Mouse (Mus musculus) forebrain, postnatal 0 days (tissue): ENCODE data around the gene Eftud2. TPM values are rescaled to one million over a fixed set of nuclear protein-coding genes. Genes with fewer than 3 reads are reported as not detected.

Source experiments
- ATAC-seq: fragments of 200-750 bp; cut with Nextera tagmentation; 2 replicates; pipeline ENCODE4 v1.8.0; 2017; ENCODE audit warnings: mild to moderate bottlenecking, moderate library complexity
- DNase-seq: peaks from one replicate; pipeline ENCODE4 v3.0.0-alpha.2; 2015
- H3K27ac ChIP-seq: fragments of 300-500 bp; sonication (generic); 2 replicates; pipeline ENCODE4 v1.5.1; 2014; ENCODE audit warnings: low read depth, mild to moderate bottlenecking, antibody characterized with exemption, low read length, moderate library complexity, mixed read lengths
- H3K27me3 ChIP-seq: fragments of 300-500 bp; sonication (generic); 2 replicates; pipeline ENCODE4 v1.6.1; 2014; ENCODE audit warnings: mild to moderate bottlenecking, low read length, mixed read lengths; ENCODE audit not compliant: insufficient read depth
- H3K36me3 ChIP-seq: fragments of 300-500 bp; sonication (generic); 2 replicates; pipeline ENCODE4 v1.6.1; 2014; ENCODE audit warnings: mild to moderate bottlenecking, moderate library complexity; ENCODE audit not compliant: insufficient read depth
- H3K4me1 ChIP-seq: fragments of 300-500 bp; sonication (generic); 2 replicates; pipeline ENCODE4 v1.6.1; 2014; ENCODE audit warnings: antibody characterized with exemption; ENCODE audit not compliant: insufficient read depth
- H3K4me2 ChIP-seq: fragments of 300-500 bp; sonication (generic); 2 replicates; pipeline ENCODE4 v1.6.1; 2014; ENCODE audit warnings: low read depth, mild to moderate bottlenecking, moderate library complexity
- H3K4me3 ChIP-seq: fragments of 300-500 bp; sonication (generic); 2 replicates; pipeline ENCODE4 v1.5.1; 2014; ENCODE audit warnings: low read depth, low read length, mixed read lengths
- H3K9ac ChIP-seq: fragments of 300-500 bp; sonication (generic); 2 replicates; pipeline ENCODE4 v1.6.1; 2014; ENCODE audit warnings: mild to moderate bottlenecking
- H3K9me3 ChIP-seq: fragments of 300-500 bp; sonication (generic); 2 replicates; pipeline ENCODE4 v1.6.1; 2016; ENCODE audit warnings: low read length
- CTCF ChIP-seq: sonication (generic); IDR thresholded peaks from 2 replicates; pipeline ENCODE4 v1.5.1; 2016; ENCODE audit warnings: antibody characterized with exemption, control low read depth, low read depth
- WGBS: fragments of 180-500 bp; shearing (Covaris S2); extraction: QIAGEN DNeasy Blood & Tissue Kit; methylation state at CpG from one replicate; pipeline ENCODE4 v1.1.7; 2014; 5-methylcytosine and 5-hydroxymethylcytosine counted together
- polyA plus RNA-seq: library from polyadenylated mRNA; unstranded; fragments of >200 nt; fragmentation: Nextera tagmentation; extraction: Ambion mirVana; gene quantifications from 2 replicates; pipeline ENCODE4 v1.2.1, GENCODE M21; 2015
- total RNA-seq: library from RNA; depleted of rRNA; stranded (reverse); fragments of >200 nt; gene quantifications from 2 replicates; pipeline ENCODE4 v1.2.3, GENCODE M21; 2014

Eftud2 gene
- total and polyA plus RNA-seq, 2 experiments from 2014 or later: 71.7 to 111 TPM

DNA sequence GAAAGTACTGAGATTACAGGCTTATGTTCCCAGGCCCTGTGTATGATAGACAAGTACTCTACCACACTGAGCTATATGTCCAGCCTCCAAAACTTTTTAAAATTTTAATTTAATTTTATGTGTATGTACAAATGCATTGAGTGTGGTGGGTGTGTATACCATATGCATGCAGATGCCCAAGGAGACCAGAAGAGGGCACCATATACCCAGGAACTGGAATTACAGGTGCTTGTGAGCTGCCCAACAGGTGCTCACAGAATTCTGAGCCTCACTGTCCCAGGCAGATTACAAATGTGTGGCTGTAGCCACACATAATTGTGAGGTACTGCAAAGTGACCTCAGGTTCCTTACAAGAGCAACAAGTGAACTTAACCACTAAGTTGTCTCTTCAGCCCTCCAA, 27.0 kb downstream of the Eftud2 start:
- Histone ChIP-seq H3K36me3 (peaks cover 76% of the 10 kb centered on the region), H3K9ac (no peak overlapping the region), H3K4me3 (no peak overlapping the region)

DNA sequence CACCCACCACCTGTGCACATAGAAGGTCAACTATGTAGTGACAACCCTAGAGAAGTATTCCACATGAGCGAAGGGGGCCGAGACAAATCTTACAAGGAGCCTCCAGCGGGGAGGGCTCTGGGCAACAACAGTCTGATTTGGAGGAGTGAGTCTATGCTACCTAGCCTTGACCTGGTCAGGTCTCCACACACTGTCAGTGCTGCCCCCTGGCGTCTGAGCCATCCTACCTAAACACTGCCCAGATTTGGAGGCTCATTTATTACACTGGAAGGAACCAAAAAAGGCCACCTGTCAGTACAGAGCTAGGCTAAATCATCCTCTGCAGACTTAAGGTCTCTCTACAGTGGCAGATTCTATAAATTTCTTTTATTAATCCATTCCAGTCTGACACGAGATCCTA, 28.9 kb downstream of the Eftud2 start:
- Histone ChIP-seq H3K4me1 (no peaks in the 10 kb centered on the region), H3K27me3 (no peaks in the 10 kb centered on the region), H3K9me3 (no peaks in the 10 kb centered on the region), H3K36me3 (peaks cover 76% of the 10 kb centered on the region), H3K9ac (no peak overlapping the region), H3K27ac (no peak overlapping the region), H3K4me2 (no peak overlapping the region), H3K4me3 (no peak overlapping the region)
- peak; percentile 60 for TF ChIP-seq CTCF
- ATAC-seq (no peak; the same call in 1 of the 2 replicates), DNase-seq (peak; percentile 21)
- 70% methylated on average over 5 of the region's 5 CpGs for WGBS

More for the DNA sequence above, 27.0 kb downstream of the Eftud2 start:
- H3K9me3 ChIP-seq: no peaks in the 10 kb centered on the region
- no peak overlapping the region for H3K4me2 ChIP-seq
- H3K4me1 ChIP-seq: no peaks in the 10 kb centered on the region
- no peaks in the 10 kb centered on the region for H3K27me3 ChIP-seq
- peak; percentile 57 for TF ChIP-seq CTCF
- ATAC-seq: no peak
- DNase-seq: peak; percentile 17
- H3K27ac ChIP-seq: no peak overlapping the region

GRCm38 (mm10) chr11:102845926-102846325, 34.9 kb downstream of the Eftud2 start:
- no peak overlapping the region for H3K9ac ChIP-seq
- ATAC-seq: no peak

DNA sequence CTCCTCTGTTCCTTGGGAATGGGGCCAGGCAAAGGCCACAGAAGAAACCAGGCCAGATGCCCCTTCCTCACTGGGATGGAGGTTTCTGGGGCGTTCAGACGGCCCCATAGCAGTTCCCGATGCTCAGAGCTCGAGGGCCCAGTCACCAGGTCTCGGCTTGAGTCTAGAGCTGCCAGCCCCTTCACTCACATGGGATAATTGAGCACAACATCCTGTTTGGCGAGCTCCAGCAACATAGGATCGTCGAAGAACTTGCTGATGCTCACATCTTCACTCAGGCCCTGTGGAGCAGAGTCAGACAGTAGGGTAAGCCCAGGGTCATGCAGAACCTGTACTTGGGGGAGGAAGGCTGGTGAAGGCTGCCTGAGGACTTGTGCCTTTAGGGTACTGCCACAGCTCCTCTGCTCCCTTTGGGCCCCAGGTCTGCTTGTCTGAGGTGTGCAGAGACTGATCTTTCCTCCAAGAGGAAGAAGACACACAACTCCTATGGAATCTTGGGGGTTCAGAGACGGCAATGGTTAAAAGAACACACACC, 42.1 kb downstream of the Eftud2 start:
- Histone ChIP-seq H3K27me3 (no peaks in the 10 kb centered on the region), H3K4me2 (no peak overlapping the region), H3K4me3 (no peak overlapping the region), H3K4me1 (no peaks in the 10 kb centered on the region), H3K27ac (no peak overlapping the region), H3K9me3 (no peaks in the 10 kb centered on the region), H3K9ac (no peak overlapping the region), H3K36me3 (peaks cover 65% of the 10 kb centered on the region)
- no peak for TF ChIP-seq CTCF
- ATAC-seq: no peak
- no peak for DNase-seq
- 86% methylated on average over 9 of the region's 9 CpGs for WGBS

More at GRCm38 (mm10) chr11:102845926-102846325, 34.9 kb downstream of the Eftud2 start:
- DNase-seq: no peak
- H3K4me2 ChIP-seq: no peak overlapping the region
- WGBS: 90% methylated on average over 10 of the region's 10 CpGs
- no peak overlapping the region for H3K27ac ChIP-seq
- no peak for TF ChIP-seq CTCF
- no peaks in the 10 kb centered on the region for H3K4me1 ChIP-seq
- no peak overlapping the region for H3K4me3 ChIP-seq
- H3K27me3 ChIP-seq: no peaks in the 10 kb centered on the region
- H3K9me3 ChIP-seq: no peaks in the 10 kb centered on the region
- peaks cover 97% of the 10 kb centered on the region for H3K36me3 ChIP-seq

DNA sequence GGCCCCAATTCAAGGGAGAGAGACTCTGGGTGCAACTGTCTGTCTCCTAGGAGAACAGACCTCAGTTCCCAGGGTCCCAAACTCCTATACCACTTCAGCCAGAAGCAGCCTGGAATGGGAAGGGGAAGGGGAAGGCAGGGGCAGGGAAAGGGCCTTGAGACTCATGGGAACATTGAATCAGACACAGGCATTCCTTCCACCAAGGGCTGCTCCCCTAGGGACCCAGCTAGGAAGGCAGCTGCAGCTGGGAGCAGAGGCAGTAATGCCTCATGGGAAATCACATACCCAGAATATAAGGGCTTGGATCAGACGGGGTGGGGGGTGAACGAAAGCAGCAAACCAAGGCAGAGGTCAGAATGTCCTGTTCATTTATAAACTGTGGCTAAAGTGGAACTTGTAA, 42.7 kb downstream of the Eftud2 start:
- Histone ChIP-seq H3K27me3 (no peaks in the 10 kb centered on the region), H3K9ac (no peak overlapping the region), H3K4me1 (no peaks in the 10 kb centered on the region), H3K4me3 (no peak overlapping the region), H3K27ac (no peak overlapping the region), H3K4me2 (no peak overlapping the region), H3K36me3 (peaks cover 60% of the 10 kb centered on the region), H3K9me3 (no peaks in the 10 kb centered on the region)
- TF ChIP-seq CTCF: no peak
- 91% methylated on average over 2 of the region's 2 CpGs for WGBS
- ATAC-seq: no peak
- DNase-seq: no peak

DNA sequence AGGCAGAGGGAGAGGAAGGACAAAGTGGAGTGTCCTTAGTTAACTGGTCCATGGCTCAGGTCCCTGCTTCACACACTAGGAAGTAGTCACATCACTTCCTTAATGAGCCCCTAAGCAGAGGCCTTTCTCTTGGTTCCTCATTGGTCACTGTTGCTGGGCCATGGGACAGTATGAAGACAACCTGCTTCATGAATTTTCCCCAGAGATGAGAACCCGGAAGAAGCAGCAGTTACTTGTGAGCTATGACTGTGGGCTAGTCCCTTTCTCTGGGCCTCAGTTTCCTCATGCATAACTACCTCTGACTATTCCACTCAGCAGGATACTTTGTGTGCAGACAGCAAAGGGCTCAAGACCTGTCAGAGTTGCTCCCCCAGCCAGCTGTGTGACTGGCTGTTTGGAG, 43.4 kb downstream of the Eftud2 start:
- Histone ChIP-seq H3K36me3 (peaks cover 52% of the 10 kb centered on the region), H3K4me1 (no peaks in the 10 kb centered on the region), H3K27ac (no peak overlapping the region), H3K4me3 (no peak overlapping the region), H3K27me3 (no peaks in the 10 kb centered on the region), H3K4me2 (no peak overlapping the region), H3K9me3 (no peaks in the 10 kb centered on the region), H3K9ac (no peak overlapping the region)
- ATAC-seq: no peak
- no peak for TF ChIP-seq CTCF
- no peak for DNase-seq
- WGBS: 91% methylated on average over 1 of the region's 1 CpGs

DNA sequence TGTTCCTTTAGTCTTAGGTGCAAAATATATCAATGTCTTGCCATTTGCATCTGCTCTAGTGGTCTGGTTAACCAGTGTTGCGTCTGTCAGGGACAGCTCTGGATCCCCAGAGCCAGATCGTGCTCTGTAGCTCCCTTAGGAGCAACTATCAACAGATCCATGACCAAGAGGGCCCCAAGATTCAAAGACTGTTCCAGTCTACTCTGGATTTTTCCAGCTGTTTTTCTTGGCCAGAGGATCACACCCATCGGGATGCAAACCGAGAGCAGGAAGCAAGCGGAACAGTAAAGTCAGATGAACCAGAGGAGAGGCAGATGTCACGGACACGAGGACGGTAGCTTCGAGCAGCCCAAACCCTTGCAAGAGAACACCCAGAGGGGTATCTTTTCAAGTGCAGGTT, 44.6 kb downstream of the Eftud2 start:
- no peak for TF ChIP-seq CTCF
- H3K9ac ChIP-seq: no peak overlapping the region
- H3K4me3 ChIP-seq: no peak overlapping the region
- H3K27me3 ChIP-seq: no peaks in the 10 kb centered on the region
- WGBS: 90% methylated on average over 9 of the region's 9 CpGs
- no peaks in the 10 kb centered on the region for H3K9me3 ChIP-seq
- no peak overlapping the region for H3K4me2 ChIP-seq
- H3K36me3 ChIP-seq: peaks cover 42% of the 10 kb centered on the region
- no peak overlapping the region for H3K27ac ChIP-seq
- no peak for DNase-seq
- no peaks in the 10 kb centered on the region for H3K4me1 ChIP-seq
- ATAC-seq: no peak
